Mouse (Mus musculus): Measurements from ENCODE around the gene S1pr3.

The S1pr3 gene

DNA sequence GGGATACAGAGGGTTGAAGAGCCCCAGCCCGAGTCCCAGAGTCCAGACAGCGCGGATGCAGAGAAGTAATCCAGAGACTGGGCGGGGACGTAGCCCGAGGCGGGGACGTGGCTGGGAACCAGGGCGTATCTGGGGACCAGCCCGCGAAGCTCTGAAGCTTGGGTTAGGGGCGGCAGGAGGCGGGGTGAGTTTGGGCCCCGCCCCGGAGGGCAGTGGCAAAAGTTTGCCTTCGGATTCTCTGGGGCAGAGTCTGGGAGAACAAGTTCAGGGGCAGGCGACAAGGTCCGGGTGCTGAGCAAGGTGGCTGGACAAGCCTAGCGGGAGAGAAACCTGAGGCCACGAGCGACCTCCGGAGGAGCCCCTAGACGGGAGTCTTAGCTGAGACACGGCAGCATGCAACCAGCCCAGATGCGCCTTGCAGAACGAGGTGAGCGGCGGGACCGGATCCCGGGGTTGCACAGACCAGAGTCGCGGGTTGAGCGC is at the start of gene S1pr3:
S1pr3 (plus strand) TSS at position 121 of the 483 bp plus-strand sequence.
- DNase-seq (ENCODE audit: low read depth) = no peak

DNA sequence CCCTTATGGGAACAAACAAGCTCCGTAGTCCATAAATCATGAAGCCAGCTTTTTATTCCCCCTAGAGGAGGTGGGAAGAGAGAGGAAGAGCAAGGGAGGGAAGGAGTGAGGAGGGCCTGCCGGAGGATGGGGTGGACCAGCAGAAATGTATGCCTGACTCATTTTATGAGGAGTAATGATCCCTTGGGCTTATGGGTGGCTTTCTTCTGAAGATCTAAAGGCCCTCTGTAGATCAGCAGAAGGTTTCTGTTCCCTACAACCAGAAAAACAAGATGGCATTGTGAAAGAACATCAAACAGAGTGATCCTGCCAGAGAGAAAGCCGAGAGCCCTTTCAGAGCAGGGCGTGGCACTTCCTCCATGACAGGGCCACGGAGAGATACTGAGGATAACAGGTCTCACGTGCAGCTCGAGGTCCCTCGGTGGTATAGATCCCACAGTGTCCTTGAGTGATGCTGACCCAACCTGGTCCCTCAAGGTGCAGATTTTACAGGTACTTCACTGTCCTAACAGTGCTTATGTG is 47.9 kb upstream of the S1pr3 start:
- DNase-seq (ENCODE audit: low read depth) = no peak

GRCm38 (mm10) chr13:51363390-51363789 is 45.0 kb upstream of the S1pr3 start:
- no peak for DNase-seq (ENCODE audit: low read depth)

GRCm38 (mm10) chr13:51363985-51364384 is 44.5 kb upstream of the S1pr3 start:
- DNase-seq (ENCODE audit: low read depth) = no peak

- no peak for DNase-seq (ENCODE audit: low read depth)
These were observed 43.2 kb upstream of the S1pr3 start for GRCm38 (mm10) chr13:51365191-51365590.

GRCm38 (mm10) chr13:51368346-51368745 is 40.1 kb upstream of the S1pr3 start:
- DNase-seq (ENCODE audit: low read depth) = no peak

DNA sequence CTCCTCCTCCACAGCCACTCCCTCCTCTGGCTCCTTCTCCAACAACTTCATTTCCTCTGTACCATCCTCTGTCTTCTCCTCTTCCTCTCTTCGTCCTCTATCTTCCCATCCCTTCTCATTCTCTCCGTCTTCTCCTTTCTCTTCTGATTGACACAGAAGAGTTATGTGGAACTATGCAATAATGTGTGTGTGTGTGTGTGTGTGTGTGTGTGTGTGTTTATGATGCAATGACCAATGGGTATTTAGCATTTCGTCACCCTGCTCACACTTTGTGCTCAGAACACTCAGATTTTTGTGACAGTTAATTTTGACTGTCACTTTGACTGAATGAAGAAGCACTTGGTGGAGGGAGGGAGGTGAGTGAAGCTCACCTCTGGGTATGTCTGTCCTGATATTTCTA is 39.1 kb upstream of the S1pr3 start:
- no peak for DNase-seq (ENCODE audit: low read depth)

GRCm38 (mm10) chr13:51373086-51373485 is 35.4 kb upstream of the S1pr3 start:
- DNase-seq (ENCODE audit: low read depth) = no peak

DNA sequence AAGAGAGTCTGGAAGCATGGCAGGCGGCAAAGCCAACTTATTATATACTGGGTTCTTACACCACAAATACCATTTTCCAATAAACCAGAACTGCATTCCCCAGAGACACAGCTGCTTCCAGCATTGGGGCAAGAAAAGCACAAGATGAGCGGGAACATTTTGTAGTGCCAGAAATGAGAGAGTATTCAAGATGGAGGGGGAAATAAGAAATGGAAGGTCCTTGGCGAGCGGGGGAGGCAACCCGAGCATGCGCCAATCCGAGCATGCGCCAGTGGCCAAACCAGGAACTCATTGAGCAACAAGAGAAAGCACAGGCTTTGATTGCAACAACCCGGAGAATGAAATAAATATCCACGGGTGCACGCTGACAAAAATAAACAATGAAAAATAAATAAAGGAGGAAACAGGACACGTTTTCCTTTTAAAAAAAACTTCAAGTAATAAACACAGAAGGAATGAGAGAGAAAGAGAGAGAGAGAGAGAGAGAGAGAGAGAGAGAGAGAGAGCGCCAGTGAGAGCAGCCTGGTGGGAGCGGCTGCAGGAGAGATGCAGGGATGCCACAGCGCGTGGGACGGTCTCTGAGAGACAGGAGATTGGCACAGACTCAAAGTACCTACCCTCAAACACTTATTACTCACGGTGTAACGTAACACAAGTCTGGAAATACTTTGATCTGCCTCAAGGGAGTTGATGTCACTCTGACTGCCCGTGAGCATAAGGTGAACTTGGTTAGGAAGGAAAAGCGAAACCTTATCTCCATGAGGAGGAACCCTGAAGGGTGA is 34.2 kb upstream of the S1pr3 start:
- no peak for DNase-seq (ENCODE audit: low read depth)

DNA sequence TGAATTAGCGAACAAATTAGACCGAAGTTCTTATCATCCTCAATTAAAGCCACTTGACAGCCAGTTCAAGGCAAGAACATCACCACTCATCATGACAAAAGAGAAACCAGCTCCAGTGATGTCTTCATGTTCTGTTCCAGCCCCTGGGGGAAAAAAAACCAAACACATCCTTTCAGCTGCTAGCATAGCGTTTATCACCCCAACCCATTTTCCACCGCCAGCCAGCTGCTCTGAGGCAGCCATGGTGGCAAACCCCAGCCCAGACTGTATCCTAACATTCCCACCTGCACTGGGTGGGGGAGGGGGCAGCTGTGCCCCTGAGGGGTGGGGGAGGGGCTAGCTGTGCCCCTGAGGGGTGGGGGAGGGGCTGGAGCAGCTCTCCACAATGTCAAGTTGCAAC is 30.3 kb upstream of the S1pr3 start:
- DNase-seq (ENCODE audit: low read depth) = no peak

- DNase-seq (ENCODE audit: low read depth) = no peak
These were observed 28.8 kb upstream of the S1pr3 start for GRCm38 (mm10) chr13:51379596-51379995.

DNA sequence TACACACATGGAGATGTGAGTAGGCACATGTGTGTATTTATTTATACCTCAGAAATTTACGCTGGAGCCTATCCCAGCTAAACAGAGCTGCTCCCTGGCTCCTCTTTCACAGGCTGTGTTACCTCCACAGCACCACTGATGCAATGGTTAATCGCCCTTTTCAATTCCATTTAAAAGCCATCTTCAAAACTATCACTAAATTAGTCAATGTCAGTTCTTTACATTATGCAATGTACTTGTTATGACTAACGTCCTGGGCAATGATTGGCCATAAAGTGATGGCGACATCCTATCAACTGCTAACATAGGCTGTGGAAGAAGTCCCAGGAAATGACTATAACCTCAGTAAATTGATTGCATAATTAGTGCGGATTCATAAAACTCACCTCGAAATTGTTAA is 26.9 kb upstream of the S1pr3 start:
- DNase-seq (ENCODE audit: low read depth) = no peak

DNA sequence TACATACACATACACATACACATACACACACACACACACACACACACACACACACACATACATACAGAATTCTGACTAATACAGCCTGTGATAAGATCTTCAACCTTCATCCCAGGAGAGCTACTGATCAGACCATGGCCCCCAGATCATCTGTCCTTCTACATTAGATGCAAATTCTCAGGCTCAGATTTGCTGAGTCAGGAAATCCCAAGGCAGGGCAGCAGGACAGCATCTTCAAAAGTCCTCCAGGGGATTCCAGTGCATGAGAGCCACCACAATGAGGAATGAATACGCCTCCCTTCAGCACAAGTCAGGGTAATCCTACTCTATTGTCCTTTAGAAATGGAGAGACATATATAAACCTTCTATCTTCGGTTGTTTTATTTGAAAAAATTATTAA is 23.5 kb upstream of the S1pr3 start:
- DNase-seq (ENCODE audit: low read depth) = no peak

GRCm38 (mm10) chr13:51387908-51388307 is 20.5 kb upstream of the S1pr3 start:
- DNase-seq (ENCODE audit: low read depth) = no peak

DNA sequence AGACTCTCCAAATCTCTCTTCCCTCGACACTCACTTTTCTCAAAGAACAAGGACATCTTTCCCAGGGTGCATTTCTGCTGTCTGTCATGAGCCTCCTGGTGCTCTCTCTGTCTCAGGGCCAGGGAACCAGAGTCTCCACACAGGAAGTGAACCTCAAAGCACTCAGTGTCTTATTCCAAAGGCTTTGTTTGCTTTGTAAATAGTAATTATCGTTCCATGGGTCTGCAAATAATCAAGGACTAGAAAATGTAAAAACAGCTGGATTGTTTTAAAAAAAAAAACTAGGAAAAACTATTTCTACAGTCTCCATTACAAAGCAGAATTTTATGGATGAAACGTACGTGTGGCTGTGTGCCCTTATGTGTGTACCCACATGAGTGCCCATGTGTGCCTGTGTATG is 18.0 kb upstream of the S1pr3 start:
- DNase-seq (ENCODE audit: low read depth) = no peak

GRCm38 (mm10) chr13:51391359-51391916 is 17.0 kb upstream of the S1pr3 start:
- no peak for DNase-seq (ENCODE audit: low read depth)

DNA sequence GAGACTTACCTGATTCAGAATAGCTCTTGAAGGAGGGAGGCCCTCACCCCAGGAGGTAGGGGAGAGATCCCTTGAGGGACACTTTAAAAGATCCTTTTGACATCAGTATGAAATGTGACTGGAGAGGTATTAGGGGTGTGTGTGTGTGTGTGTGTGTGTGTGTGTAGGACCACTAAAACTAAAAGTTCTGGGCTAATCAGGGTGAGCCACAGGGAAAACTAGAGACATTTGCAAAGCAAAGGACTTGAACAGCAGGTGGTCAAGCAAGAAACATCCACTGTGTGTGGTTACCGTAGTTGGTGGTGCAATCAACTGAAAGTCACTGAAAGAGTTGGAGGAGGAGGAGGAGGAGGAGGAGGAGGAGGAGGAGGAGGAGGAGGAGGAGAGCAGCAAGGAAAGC is 16.2 kb upstream of the S1pr3 start:
- no peak for DNase-seq (ENCODE audit: low read depth)

GRCm38 (mm10) chr13:51397861-51398260 is 10.6 kb upstream of the S1pr3 start:
- DNase-seq (ENCODE audit: low read depth) = no peak

GRCm38 (mm10) chr13:51399562-51399961 is 8.9 kb upstream of the S1pr3 start:
- DNase-seq (ENCODE audit: low read depth) = no peak

- DNase-seq (ENCODE audit: low read depth) = peak; percentile 63
These were observed 8.2 kb upstream of the S1pr3 start for GRCm38 (mm10) chr13:51400186-51400719.

GRCm38 (mm10) chr13:51400736-51401501 is 7.5 kb upstream of the S1pr3 start:
- peak; percentile 54 for DNase-seq (ENCODE audit: low read depth)

DNA sequence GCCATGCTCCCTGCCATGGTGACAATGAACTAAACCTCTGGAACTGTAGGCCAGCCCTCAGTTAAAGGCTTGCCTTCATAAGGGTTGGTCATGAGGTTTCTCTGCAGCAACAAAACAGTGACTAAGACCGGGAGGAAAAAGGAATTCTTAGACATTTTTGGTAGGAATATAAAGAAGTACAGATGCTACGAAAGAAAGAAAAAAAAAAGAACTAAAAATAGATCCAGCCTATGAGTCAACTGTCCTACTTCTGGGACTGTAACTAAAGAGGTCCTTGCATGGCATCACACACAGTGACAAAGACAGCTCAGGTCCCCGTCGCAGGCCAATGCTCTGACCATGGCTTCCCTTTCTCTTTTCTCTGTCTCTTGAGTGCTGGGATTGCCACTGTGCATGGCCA is 3.9 kb upstream of the S1pr3 start:
- no peak for DNase-seq (ENCODE audit: low read depth)
